Mouse (Mus musculus): ENCODE data around the gene Dscaml1. TPM values are rescaled to one million over a fixed set of nuclear protein-coding genes. Genes with fewer than 3 reads are reported as not detected.
A peak's percentile ranks its signal among the peaks of the same experiment; 100 is the strongest.

The Dscaml1 gene
- polyA plus RNA-seq, 1 experiment from 2014 or later: 11.2 TPM

DNA sequence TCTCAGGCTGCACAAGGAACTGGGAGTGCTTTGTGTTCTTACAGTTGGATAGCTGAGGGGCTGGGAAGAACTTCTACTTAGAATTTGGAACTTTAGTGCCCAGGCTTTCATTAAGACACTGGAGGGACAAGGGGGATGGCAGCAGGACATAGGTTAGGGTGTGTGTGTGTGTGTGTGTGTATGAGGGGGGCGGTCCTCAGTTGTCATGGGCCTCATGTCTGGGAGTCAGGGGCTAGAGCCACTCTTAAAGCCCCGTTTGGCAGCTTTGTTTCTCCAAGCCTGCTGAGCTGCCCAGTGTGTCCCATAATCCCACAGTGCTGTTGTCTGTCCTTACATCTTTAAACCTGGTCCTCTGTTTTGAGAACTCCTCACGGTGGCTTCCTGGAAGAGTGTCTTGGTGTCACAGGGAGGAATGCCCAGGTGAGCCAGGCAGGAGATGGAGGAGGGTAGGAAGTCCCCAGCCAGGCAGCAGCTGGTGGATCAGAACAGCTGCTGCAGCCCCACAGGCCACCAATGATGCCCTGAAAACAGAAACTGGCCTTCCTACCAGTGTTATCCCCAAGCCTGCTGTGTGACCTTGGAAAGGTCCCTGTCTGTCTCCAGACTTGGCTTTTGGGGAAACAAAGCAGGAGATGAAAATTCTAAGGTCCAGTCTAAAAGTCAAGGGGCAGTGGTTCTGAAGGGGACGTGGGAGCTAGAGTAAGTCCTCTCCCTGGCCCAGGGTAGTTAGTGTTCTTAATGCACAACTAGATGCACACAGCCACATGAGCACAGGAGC is 13.5 kb upstream of the Dscaml1 start:
- no peaks in the 10 kb centered on the region for H3K9me3 ChIP-seq
- H3K9ac ChIP-seq: no peak overlapping the region
- H3K4me2 ChIP-seq: no peak overlapping the region
- H3K27me3 ChIP-seq: peaks cover 15% of the 10 kb centered on the region
- ATAC-seq (ENCODE audit: low FRiP score): no peak
- peaks cover 5% of the 10 kb centered on the region for H3K4me1 ChIP-seq (replicated peaks)
- no peaks in the 10 kb centered on the region for H3K36me3 ChIP-seq
- whole genome bisulfite sequencing: 76% methylated on average over 4 of the region's 4 CpGs
- H3K4me3 ChIP-seq: no peak overlapping the region
- no peak overlapping the region for H3K27ac ChIP-seq

DNA sequence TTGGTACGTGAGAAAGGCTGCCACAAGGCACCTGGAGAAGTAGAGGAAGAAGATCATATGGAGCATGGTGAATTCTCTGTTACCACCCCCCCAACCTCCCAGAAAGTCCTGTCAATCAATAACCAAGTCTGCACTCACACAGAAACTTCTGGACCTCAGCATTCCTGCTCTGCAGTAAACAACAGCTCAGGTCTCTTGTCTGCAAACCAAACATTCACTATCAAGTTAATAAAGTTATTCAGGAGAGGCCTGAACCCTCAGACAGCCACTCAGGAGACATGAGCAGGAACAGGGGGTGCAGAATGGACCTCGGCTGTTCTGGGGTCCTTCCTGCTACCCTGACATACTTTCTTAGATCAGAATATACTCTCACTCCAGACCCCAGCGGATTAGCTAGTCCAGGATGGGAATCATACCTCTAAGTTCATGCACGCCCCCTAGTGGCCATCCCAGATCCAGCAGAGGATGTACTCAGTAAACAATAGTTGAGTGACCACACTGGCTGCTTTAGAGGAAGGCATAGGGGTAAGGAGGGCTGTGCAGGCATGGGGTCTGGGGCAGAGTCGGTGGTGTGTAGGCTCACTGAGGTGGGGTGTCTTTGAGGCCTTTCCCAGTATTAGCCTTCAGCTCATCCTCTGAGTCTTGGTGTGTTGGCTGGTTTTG is 12.8 kb upstream of the Dscaml1 start:
- H3K27ac ChIP-seq: no peak overlapping the region
- H3K4me1 ChIP-seq (replicated peaks): peaks cover 5% of the 10 kb centered on the region
- no peak overlapping the region for H3K4me2 ChIP-seq
- H3K36me3 ChIP-seq: no peaks in the 10 kb centered on the region
- no peaks in the 10 kb centered on the region for H3K9me3 ChIP-seq
- H3K27me3 ChIP-seq: peaks cover 15% of the 10 kb centered on the region
- WGBS: 59% methylated on average over 5 of the region's 5 CpGs
- H3K4me3 ChIP-seq: no peak overlapping the region
- H3K9ac ChIP-seq: no peak overlapping the region
- ATAC-seq (ENCODE audit: low FRiP score): no peak

DNA sequence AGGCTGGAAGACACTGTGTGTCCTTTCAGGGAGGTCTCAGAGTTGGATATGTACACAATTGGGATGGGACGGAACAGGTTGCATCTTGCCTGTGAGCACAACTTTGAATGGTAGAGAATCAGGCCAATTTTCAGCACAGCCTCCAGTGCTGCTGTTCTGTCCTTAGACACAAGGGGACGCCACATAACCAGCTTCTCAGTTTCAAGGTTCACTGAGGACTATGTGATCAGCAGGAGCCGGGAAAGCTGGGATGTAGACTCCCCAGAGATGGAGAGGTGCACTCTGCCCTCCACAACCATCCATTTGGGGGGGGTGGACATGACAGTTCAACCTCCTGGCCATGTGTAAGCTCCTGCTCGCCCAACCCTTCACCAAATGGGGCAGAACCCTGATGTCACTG is 10.5 kb upstream of the Dscaml1 start:
- Histone ChIP-seq H3K4me2 (no peak overlapping the region), H3K36me3 (no peaks in the 10 kb centered on the region), H3K4me3 (no peak overlapping the region), H3K9ac (no peak overlapping the region), H3K27me3 (peaks cover 10% of the 10 kb centered on the region; the same call in 1 of the 2 replicates), H3K9me3 (no peaks in the 10 kb centered on the region), H3K27ac (no peak overlapping the region), H3K4me1 (replicated peaks) (peaks cover 5% of the 10 kb centered on the region)
- ATAC-seq (ENCODE audit: low FRiP score): no peak
- 47% methylated on average over 4 of the region's 4 CpGs for WGBS

DNA sequence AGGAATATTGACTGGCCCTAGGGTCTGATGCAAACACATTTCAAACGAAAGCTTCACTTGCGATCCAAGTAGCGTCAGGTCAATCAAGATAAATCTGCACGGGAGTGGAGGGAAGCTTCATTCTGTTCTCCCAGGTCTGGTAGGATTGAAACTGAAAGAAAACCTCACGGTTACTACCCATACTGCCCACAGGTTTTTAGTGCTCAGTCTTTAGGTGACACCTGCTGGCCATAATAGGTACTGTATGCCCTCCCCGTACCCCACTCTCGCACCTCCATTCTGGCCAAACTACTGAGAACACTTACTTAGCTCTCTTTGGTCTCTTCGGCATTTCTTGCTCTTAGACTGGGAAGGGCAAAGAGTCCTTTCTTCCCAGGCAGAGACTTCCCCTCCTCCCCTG is 9.2 kb upstream of the Dscaml1 start:
- WGBS: 32% methylated on average over 8 of the region's 8 CpGs
- Histone ChIP-seq H3K4me3 (no peak overlapping the region), H3K9ac (no peak overlapping the region), H3K27me3 (0 out of 2 replicates have a peak, but pooled peaks cover 9% of the 10 kb centered on the region), H3K9me3 (no peaks in the 10 kb centered on the region), H3K36me3 (no peaks in the 10 kb centered on the region), H3K27ac (no peak overlapping the region), H3K4me2 (no peak overlapping the region), H3K4me1 (replicated peaks) (peaks cover under 1% of the 10 kb centered on the region)
- ATAC-seq (ENCODE audit: low FRiP score): no peak

DNA sequence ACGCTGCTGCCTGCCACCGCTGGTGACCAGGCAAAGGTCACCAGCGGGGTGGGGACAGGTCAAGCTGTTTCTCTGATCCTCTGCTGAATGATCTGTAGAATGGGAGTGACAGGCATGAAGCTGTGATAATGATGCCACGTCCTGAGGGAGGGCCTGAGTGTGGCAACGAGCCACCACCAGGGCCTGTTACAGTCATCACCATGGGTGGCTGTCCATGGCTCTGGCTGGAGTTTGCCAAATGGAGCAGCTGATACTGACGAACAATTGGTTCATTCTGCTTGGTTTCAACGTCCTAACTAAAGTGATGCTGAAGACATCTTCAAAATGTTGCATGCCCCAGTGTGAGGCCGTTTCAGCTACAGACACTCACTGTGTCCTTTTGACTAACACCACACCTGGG is 8.2 kb upstream of the Dscaml1 start:
- Histone ChIP-seq H3K27ac (no peak overlapping the region), H3K4me3 (no peak overlapping the region), H3K9ac (no peak overlapping the region), H3K27me3 (0 out of 2 replicates have a peak, but pooled peaks cover 12% of the 10 kb centered on the region), H3K36me3 (no peaks in the 10 kb centered on the region), H3K9me3 (no peaks in the 10 kb centered on the region), H3K4me1 (replicated peaks) (no peaks in the 10 kb centered on the region), H3K4me2 (no peak overlapping the region)
- WGBS: 54% methylated on average over 8 of the region's 8 CpGs
- no peak for ATAC-seq (ENCODE audit: low FRiP score)

DNA sequence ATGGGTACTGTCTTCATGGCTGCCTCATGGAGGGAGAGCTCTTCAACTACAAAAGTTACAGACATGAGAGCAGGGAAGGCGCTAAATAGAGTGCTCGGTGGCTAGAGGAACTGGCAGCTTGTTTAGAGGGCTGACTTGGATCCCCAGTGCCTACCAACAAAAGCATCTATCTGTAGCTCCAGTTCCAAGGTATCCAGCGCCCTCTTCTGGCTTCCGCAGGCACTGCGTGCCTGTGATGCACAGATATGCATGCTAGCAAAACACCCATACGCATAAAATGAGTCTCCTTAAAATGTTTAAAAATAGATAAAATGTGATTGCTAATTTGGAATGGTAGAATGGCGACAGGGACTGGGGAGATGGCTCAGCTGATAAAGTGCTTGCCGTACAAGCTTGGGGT is 5.2 kb upstream of the Dscaml1 start:
- Histone ChIP-seq H3K4me1 (replicated peaks) (no peaks in the 10 kb centered on the region), H3K4me2 (no peak overlapping the region), H3K27ac (no peak overlapping the region), H3K9ac (no peak overlapping the region), H3K27me3 (0 out of 2 replicates have a peak, but pooled peaks cover 24% of the 10 kb centered on the region), H3K4me3 (no peak overlapping the region), H3K36me3 (no peaks in the 10 kb centered on the region), H3K9me3 (no peaks in the 10 kb centered on the region)
- 58% methylated on average over 8 of the region's 8 CpGs for WGBS
- ATAC-seq (ENCODE audit: low FRiP score): no peak

DNA sequence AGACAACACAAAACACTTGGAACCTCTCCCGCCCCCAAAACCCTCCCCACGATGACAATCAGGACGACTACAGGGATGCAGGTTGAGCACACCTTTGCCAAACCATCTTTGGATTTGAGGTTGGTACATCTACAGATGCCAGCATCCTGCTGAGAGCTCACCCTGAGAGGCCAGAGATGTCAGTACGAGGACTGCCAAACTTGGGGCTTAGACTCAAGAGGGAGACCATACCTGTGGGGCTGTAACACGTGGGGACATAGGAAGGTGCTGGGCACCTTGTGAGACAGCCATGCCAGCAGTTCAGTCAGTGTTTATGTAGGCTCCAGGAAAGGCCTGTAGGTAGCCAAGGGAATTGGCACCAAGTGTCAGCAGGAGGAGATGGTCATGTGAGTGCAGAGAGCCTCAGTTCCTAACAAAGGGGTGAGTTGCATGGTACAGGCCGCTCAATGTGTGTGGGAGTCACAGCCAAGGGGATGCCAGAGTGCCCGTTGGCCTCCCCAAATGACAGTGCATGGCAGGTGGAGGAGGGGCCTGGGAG is 3.6 kb upstream of the Dscaml1 start:
- Histone ChIP-seq H3K27me3 (peaks cover 36% of the 10 kb centered on the region), H3K36me3 (no peaks in the 10 kb centered on the region), H3K9me3 (no peaks in the 10 kb centered on the region), H3K4me3 (no peak overlapping the region), H3K9ac (no peak overlapping the region), H3K4me2 (no peak overlapping the region), H3K4me1 (replicated peaks) (no peaks in the 10 kb centered on the region), H3K27ac (no peak overlapping the region)
- ATAC-seq (ENCODE audit: low FRiP score): no peak
- 83% methylated on average over 7 of the region's 7 CpGs for WGBS

DNA sequence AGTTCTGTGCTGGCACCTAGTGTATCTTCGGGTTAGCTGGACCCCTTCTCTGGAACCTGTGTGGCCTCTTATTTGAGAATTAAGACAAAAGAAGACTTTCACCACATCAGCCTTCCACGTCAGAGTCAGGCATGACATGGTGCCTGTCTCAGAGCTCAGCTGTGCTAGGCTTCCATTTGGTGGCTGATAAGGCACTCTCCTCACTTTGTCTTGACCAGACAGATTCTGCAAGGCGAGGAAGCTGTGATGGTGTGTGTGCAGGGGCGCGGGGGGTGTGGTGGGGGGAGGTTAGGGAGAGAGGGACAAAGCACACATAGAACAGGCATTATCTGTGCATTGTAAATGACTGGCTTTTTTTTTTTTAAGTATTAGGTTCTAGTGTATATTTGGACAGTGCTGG is 3.0 kb downstream of the Dscaml1 start:
- peak overlapping the region; percentile 78 for H3K4me2 ChIP-seq
- ATAC-seq (ENCODE audit: low FRiP score): no peak
- no peak overlapping the region for H3K9ac ChIP-seq
- WGBS: 26% methylated on average over 5 of the region's 5 CpGs
- peak overlapping the region; percentile 62 for H3K4me3 ChIP-seq
- no peak overlapping the region for H3K27ac ChIP-seq
- no peaks in the 10 kb centered on the region for H3K36me3 ChIP-seq
- H3K4me1 ChIP-seq (replicated peaks): peaks cover 44% of the 10 kb centered on the region
- H3K9me3 ChIP-seq: no peaks in the 10 kb centered on the region
- peaks cover 63% of the 10 kb centered on the region for H3K27me3 ChIP-seq

DNA sequence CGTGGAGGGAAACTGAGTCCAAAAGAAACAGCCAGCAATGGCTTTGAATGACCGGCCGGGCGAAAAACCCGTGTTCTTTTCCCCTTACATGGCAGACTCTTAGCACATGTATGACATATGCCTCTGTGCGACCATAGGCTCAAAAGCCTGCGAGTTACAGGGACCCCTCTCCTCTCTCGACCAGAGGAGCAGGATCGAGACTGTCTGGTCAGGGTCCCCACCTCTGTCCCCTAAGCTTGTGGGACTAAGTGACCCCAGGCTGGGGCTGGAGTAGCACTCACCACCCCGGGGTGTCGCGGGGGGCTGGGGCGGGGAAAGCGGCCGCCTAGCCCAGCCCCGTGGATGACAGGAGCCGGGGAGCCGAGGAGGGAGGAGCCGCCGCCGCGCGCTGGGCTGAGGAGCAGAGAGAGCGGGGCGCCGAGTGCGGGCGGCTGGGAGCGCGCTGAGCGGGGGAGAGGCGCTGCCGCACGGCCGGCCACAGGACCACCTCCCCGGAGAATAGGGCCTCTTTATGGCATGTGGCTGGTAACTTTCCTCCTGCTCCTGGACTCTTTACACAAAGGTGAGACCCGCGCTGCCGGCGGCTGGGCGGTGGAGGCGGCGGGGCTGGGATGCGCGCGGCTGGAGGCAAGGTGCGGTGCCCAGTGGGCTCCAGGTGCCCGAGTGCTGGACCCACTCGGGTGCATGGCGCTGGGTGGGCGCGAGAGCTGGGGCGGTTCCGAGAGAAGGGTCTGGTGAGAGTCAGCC is 3.7 kb downstream of the Dscaml1 start:
- H3K4me1 ChIP-seq (replicated peaks): peaks cover 51% of the 10 kb centered on the region
- WGBS: 3% methylated on average over 41 of the region's 54 CpGs
- peak overlapping the region; percentile 86 for H3K9ac ChIP-seq
- ATAC-seq (ENCODE audit: low FRiP score): peak; percentile 47
- H3K27ac ChIP-seq: peak overlapping the region; percentile 92
- peak overlapping the region; percentile 78 for H3K4me2 ChIP-seq
- H3K9me3 ChIP-seq: no peaks in the 10 kb centered on the region
- peak overlapping the region; percentile 62 for H3K4me3 ChIP-seq
- peaks cover 60% of the 10 kb centered on the region for H3K27me3 ChIP-seq
- no peaks in the 10 kb centered on the region for H3K36me3 ChIP-seq

DNA sequence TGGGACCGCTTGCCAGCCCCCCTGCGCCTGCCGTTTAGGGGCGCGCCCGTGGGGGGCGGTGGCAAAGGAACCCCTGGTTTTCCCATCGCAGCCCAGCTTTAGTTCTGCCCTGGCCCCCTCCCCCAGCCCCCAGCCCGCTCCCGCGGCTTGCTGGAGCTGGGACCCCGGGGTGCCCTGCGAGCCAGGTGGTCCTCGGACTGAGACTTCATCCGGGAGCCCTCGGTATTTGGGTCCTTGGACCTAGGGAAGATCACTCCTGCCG is 4.2 kb downstream of the Dscaml1 start:
- WGBS: 2% methylated on average over 16 of the region's 17 CpGs
- ATAC-seq (ENCODE audit: low FRiP score): 0 out of 2 replicates have a peak, but pooled peaks have one; percentile 8
- peaks cover 60% of the 10 kb centered on the region for H3K27me3 ChIP-seq
- H3K4me2 ChIP-seq: peak overlapping the region; percentile 78
- peak overlapping the region; percentile 86 for H3K9ac ChIP-seq
- H3K4me3 ChIP-seq: peak overlapping the region; percentile 62
- no peaks in the 10 kb centered on the region for H3K36me3 ChIP-seq
- H3K27ac ChIP-seq: peak overlapping the region; percentile 92
- H3K4me1 ChIP-seq (replicated peaks): peaks cover 56% of the 10 kb centered on the region
- H3K9me3 ChIP-seq: no peaks in the 10 kb centered on the region

DNA sequence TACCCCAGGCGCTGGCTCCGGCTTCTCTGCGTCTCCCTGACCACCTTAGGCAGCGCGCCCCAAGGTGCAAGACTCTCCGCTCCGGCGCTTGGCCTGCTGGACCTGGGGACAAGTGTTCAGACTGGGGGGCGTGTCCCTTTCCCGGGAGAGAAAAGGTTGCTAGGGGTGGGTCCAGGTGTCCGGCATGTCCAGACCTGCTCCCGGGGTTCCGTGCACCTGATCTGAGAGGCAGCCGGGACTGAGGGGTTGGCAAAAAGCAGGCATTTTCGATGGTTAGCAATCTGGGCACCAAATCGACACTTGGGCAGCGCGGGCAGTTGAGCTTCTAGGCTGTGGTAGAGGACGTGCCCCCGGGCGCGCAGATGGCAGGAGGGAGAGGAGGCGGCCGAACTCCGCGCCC is 4.7 kb downstream of the Dscaml1 start:
- ATAC-seq (ENCODE audit: low FRiP score): no peak; the same call in 1 of the 2 replicates

DNA sequence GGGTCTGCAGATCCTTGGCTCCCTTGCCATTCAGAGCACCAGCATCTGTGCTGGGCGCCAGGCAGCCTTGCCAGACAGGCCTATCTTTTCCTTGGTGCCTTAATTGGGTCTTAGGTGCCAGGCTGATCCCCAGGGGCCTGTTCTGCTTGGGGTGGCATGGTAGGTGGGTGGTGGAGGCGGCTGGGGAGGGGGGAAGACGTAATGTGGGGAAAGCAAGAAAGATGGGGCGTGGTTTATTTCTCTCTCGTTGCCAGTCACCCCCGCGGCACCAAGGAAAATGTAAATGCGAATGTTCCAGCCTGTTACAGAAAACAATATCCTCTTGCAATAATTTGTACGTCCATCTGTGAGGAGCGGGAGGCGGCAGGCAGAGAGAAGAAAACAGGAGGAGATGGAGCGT is 6.2 kb downstream of the Dscaml1 start:
- H3K9me3 ChIP-seq: no peaks in the 10 kb centered on the region
- peaks cover 45% of the 10 kb centered on the region for H3K27me3 ChIP-seq
- H3K36me3 ChIP-seq: no peaks in the 10 kb centered on the region
- ATAC-seq (ENCODE audit: low FRiP score): no peak
- H3K4me1 ChIP-seq (replicated peaks): peaks cover 69% of the 10 kb centered on the region
- WGBS: 35% methylated on average over 12 of the region's 12 CpGs
- peak overlapping the region; percentile 92 for H3K27ac ChIP-seq
- peak overlapping the region; percentile 62 for H3K4me3 ChIP-seq
- peak overlapping the region; percentile 86 for H3K9ac ChIP-seq
- H3K4me2 ChIP-seq: peak overlapping the region; percentile 78

More for the DNA sequence above, 4.7 kb downstream of the Dscaml1 start:
- Histone ChIP-seq H3K27me3 (peaks cover 57% of the 10 kb centered on the region), H3K4me3 (peak overlapping the region; percentile 62), H3K4me2 (peak overlapping the region; percentile 78), H3K9ac (peak overlapping the region; percentile 86), H3K4me1 (replicated peaks) (peaks cover 61% of the 10 kb centered on the region), H3K36me3 (no peaks in the 10 kb centered on the region), H3K9me3 (no peaks in the 10 kb centered on the region), H3K27ac (peak overlapping the region; percentile 92)
- 3% methylated on average over 26 of the region's 26 CpGs for WGBS

Measured in hindbrain, embryonic 13.5 days (tissue).